Mouse (Mus musculus): ENCODE results near the gene Dnah7c.
"Not testable (repeated sequence)": the region's sequence is repeated elsewhere in the genome, so short reads cannot be mapped to it uniquely, and the experiment has no call there.

GRCm38 (mm10) chr1:46625914-46626313 lies 200.5 kb downstream of the Dnah7c start:
- TF ChIP-seq CTCF (IDR thresholded peaks at IDR 0.05); POLR2A (IDR thresholded peaks at IDR 0.05; ENCODE audit: insufficient read depth, low read depth, low read length); EP300 (IDR thresholded peaks at IDR 0.05; ENCODE audit: insufficient read depth, low read depth, low read length): not testable (repeated sequence)
